Mouse (Mus musculus) heart, embryonic 11.5 days (tissue): ENCODE measurements at regions not wholly inside any gene's neighbourhood (a gene's known extent, or its start where the extent isn't known, plus 50 kb on each side); places are given as distances from the start of the nearest gene placed in this dataset.

ENCODE experiments used
- ATAC-seq: fragments of 200-750 bp; cut with Nextera tagmentation; replicated peaks from 2 replicates; pipeline ENCODE4 v1.8.0; 2017; ENCODE audit warnings: moderate library complexity; ENCODE audit not compliant: insufficient number of reproducible peaks, low FRiP score, low TSS enrichment
- H3K27ac ChIP-seq: fragments of 300-500 bp; sonication (generic); 2 replicates; pipeline ENCODE4 v1.5.1; 2014; ENCODE audit warnings: mild to moderate bottlenecking, low read depth, low read length
- H3K27me3 ChIP-seq: fragments of 300-500 bp; sonication (generic); 2 replicates; pipeline ENCODE4 v1.6.1; 2014; ENCODE audit warnings: mild to moderate bottlenecking, low read length, mixed read lengths; ENCODE audit not compliant: control insufficient read depth, insufficient read depth
- H3K36me3 ChIP-seq: fragments of 300-500 bp; sonication (generic); 2 replicates; pipeline ENCODE4 v1.6.1; 2014; ENCODE audit warnings: mild to moderate bottlenecking, low read length, moderate library complexity, mixed read lengths; ENCODE audit not compliant: control insufficient read depth, insufficient read depth
- H3K4me1 ChIP-seq: fragments of 300-500 bp; sonication (generic); 2 replicates; pipeline ENCODE4 v1.6.1; 2014; ENCODE audit warnings: low read length; ENCODE audit not compliant: control insufficient read depth, insufficient read depth
- H3K4me2 ChIP-seq: fragments of 300-500 bp; sonication (generic); 2 replicates; pipeline ENCODE4 v1.6.1; 2014; ENCODE audit warnings: mild to moderate bottlenecking, moderate library complexity
- H3K4me3 ChIP-seq: fragments of 300-500 bp; sonication (generic); 2 replicates; pipeline ENCODE4 v1.5.1; 2014; ENCODE audit warnings: low read depth, low read length
- H3K9ac ChIP-seq: fragments of 300-500 bp; sonication (generic); 2 replicates; pipeline ENCODE4 v1.6.1; 2014; ENCODE audit warnings: mild to moderate bottlenecking, low read depth, low read length, moderate library complexity
- H3K9me3 ChIP-seq: fragments of 300-500 bp; sonication (generic); replicated peaks from 2 replicates; pipeline ENCODE4 v1.6.1; 2016; ENCODE audit warnings: low read length; ENCODE audit not compliant: control insufficient read depth
- WGBS: fragments of 180-500 bp; shearing (Covaris S2); extraction: QIAGEN DNeasy Blood & Tissue Kit; methylation state at CpG from one replicate; pipeline ENCODE4 v1.1.7; 2014; ENCODE audit not compliant: insufficient replicate concordance; 5-methylcytosine and 5-hydroxymethylcytosine counted together

- Histone ChIP-seq H3K27me3 (no peaks in the 10 kb centered on the region), H3K9ac (no peak overlapping the region), H3K9me3 (no peaks in the 10 kb centered on the region), H3K4me3 (no peak overlapping the region), H3K36me3 (no peaks in the 10 kb centered on the region), H3K27ac (0 out of 2 replicates have a peak overlapping the region, but pooled peaks have one; percentile 31), H3K4me1 (0 out of 2 replicates have a peak, but pooled peaks cover 3% of the 10 kb centered on the region), H3K4me2 (peak overlapping the region; percentile 22; the same call in 1 of the 2 replicates)
- ATAC-seq = peak; percentile 71; the same call in 1 of the 2 replicates
- 34% methylated on average over 4 of the region's 4 CpGs for WGBS
Measured at GRCm38 (mm10) chr12:68463032-68463431, 696.0 kb downstream of the Rps29 start.

GRCm38 (mm10) chr12:68458196-68458595 is 700.8 kb downstream of the Rps29 start:
- H3K9me3 ChIP-seq = no peaks in the 10 kb centered on the region
- H3K4me2 ChIP-seq = no peak overlapping the region
- H3K4me3 ChIP-seq = no peak overlapping the region
- H3K27ac ChIP-seq = no peak overlapping the region
- no peak overlapping the region for H3K9ac ChIP-seq
- no peaks in the 10 kb centered on the region for H3K27me3 ChIP-seq
- H3K36me3 ChIP-seq = no peaks in the 10 kb centered on the region
- ATAC-seq = no peak
- 0 out of 2 replicates have a peak, but pooled peaks cover 3% of the 10 kb centered on the region for H3K4me1 ChIP-seq
- 83% methylated on average over 7 of the region's 7 CpGs for WGBS

- H3K4me2 ChIP-seq = no peak overlapping the region
- no peaks in the 10 kb centered on the region for H3K9me3 ChIP-seq
- no peak overlapping the region for H3K27ac ChIP-seq
- H3K9ac ChIP-seq = no peak overlapping the region
- no peaks in the 10 kb centered on the region for H3K4me1 ChIP-seq
- no peaks in the 10 kb centered on the region for H3K27me3 ChIP-seq
- WGBS = 55% methylated on average over 1 of the region's 1 CpGs
- H3K36me3 ChIP-seq = no peaks in the 10 kb centered on the region
- H3K4me3 ChIP-seq = no peak overlapping the region
- no peak for ATAC-seq
Measured at GRCm38 (mm10) chr12:68426601-68427000, 732.4 kb downstream of the Rps29 start.

GRCm38 (mm10) chr12:68425006-68425405 is 734.0 kb downstream of the Rps29 start:
- H3K27me3 ChIP-seq = no peaks in the 10 kb centered on the region
- H3K36me3 ChIP-seq = no peaks in the 10 kb centered on the region
- H3K27ac ChIP-seq = no peak overlapping the region
- no peak overlapping the region for H3K9ac ChIP-seq
- no peaks in the 10 kb centered on the region for H3K4me1 ChIP-seq
- H3K9me3 ChIP-seq = no peaks in the 10 kb centered on the region
- H3K4me2 ChIP-seq = no peak overlapping the region
- no peak overlapping the region for H3K4me3 ChIP-seq
- no peak for ATAC-seq
